Mouse (Mus musculus): ENCODE data around the gene Morn5. TPM values are rescaled to one million over a fixed set of nuclear protein-coding genes. Genes with fewer than 3 reads are reported as not detected.

Morn5 gene
- total and polyA plus RNA-seq, 3 experiments, result 0.81 to 1.3 TPM; not detected in 1

DNA sequence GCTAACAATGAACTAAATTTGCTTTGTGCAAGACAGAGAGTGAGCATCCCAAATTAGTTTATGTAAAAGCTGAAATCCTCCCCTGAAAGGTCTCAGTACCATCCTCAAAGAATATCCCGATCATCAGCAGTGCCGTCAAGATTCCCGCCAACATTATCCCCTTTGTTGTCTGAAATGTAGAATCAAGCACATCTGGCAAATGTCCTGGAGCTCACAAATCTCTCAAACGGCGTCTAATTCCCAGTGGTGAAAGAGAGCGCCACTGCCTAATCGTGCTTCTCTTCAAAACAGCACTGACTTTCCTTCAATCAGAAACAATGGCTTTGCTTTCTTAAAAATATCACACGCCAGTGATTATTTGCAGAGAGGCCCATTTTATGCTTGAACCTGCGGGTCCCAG, 17.9 kb downstream of the Morn5 start:
- H3K4me1 ChIP-seq (ENCODE audit: control insufficient read depth in 1 of 2, insufficient read depth in 2 of 2, low read length in 2 of 2), result no peaks in the 10 kb centered on the region
- no peaks in the 10 kb centered on the region for H3K9me3 ChIP-seq (replicated peaks; ENCODE audit: insufficient read depth, low read length)
- no peaks in the 10 kb centered on the region; a peak in 2 of 4 replicates for H3K27me3 ChIP-seq (ENCODE audit: control insufficient read depth in 1 of 2, insufficient read depth in 2 of 2, low read length in 2 of 2)
- no peak for TF ChIP-seq POLR2A (IDR thresholded peaks at IDR 0.05; ENCODE audit: control insufficient read depth in 1 of 2, insufficient read depth in 1 of 2, low read depth in 1 of 2, low read length in 2 of 2, poor library complexity in 1 of 2)
- TF ChIP-seq HCFC1 (IDR thresholded peaks at IDR 0.05; ENCODE audit: low read depth, low read length), result no peak
- no peak for TF ChIP-seq MAZ (IDR thresholded peaks at IDR 0.05; ENCODE audit: low read depth, low read length)
- TF ChIP-seq POLR2AphosphoS2 (IDR thresholded peaks at IDR 0.05; ENCODE audit: low read length), result no peak
- TF ChIP-seq RAD21 (IDR thresholded peaks at IDR 0.05; ENCODE audit: low read depth, low read length), result no peak
- no peak for TF ChIP-seq CHD1 (IDR thresholded peaks at IDR 0.05; ENCODE audit: low read depth, low read length)
- TF ChIP-seq USF2 (IDR thresholded peaks at IDR 0.05; ENCODE audit: borderline replicate concordance in 1 of 2, insufficient read depth in 1 of 2, low read depth in 1 of 2, low read length in 2 of 2), result no peak
- no peak for TF ChIP-seq GABPA (IDR thresholded peaks at IDR 0.05; ENCODE audit: low read depth, low read length)
- TF ChIP-seq CTCF (IDR thresholded peaks at IDR 0.05 in 2 of 3, conservative IDR thresholded peaks at IDR 0.05 in 1 of 3; ENCODE audit: control insufficient read depth in 1 of 3, insufficient read depth in 1 of 3, low read depth in 2 of 3, low read length in 3 of 3, poor library complexity in 1 of 3, severe bottlenecking in 1 of 3), result no peak
- TF ChIP-seq MEF2A (IDR thresholded peaks at IDR 0.05; ENCODE audit: extremely low read depth, insufficient replicate concordance, low read depth, low read length, poor library complexity, severe bottlenecking), result no peak
- TF ChIP-seq NELFE (IDR thresholded peaks at IDR 0.05; ENCODE audit: low read depth, low read length), result no peak
- no peak for TF ChIP-seq KAT2A (conservative IDR thresholded peaks at IDR 0.05; ENCODE audit: low read depth, low read length)
- no peak for TF ChIP-seq ETS1 (IDR thresholded peaks at IDR 0.05; ENCODE audit: low read depth, low read length)
- no peak for TF ChIP-seq ZNF384 (IDR thresholded peaks at IDR 0.05; ENCODE audit: low read depth, low read length)
- no peak for TF ChIP-seq ELF1 (IDR thresholded peaks at IDR 0.05; ENCODE audit: low read depth, low read length)
- no peak for TF ChIP-seq POLR2AphosphoS5 (IDR thresholded peaks at IDR 0.05; ENCODE audit: borderline replicate concordance, low read depth, low read length)
- TF ChIP-seq TAL1 (IDR thresholded peaks at IDR 0.05; ENCODE audit: low read length), result no peak
- TF ChIP-seq GATA1 (IDR thresholded peaks at IDR 0.05; ENCODE audit: low read depth, low read length), result no peak
- TF ChIP-seq EP300 (IDR thresholded peaks at IDR 0.05; ENCODE audit: low read depth in 1 of 2, low read length in 2 of 2), result no peak
- H3K36me3 ChIP-seq (ENCODE audit: control insufficient read depth in 1 of 2, insufficient read depth in 2 of 2, low read length in 2 of 2), result no peaks in the 10 kb centered on the region
- no peaks in the 10 kb centered on the region for H3K79me2 ChIP-seq (ENCODE audit: control insufficient read depth, insufficient read depth, low read length, poor library complexity)
- no peak overlapping the region for H3K4me3 ChIP-seq (ENCODE audit: control insufficient read depth in 1 of 2, insufficient read depth in 1 of 2, low read depth in 2 of 2, low read length in 2 of 2)
- H3K9ac ChIP-seq (ENCODE audit: control insufficient read depth, low read depth, low read length, poor library complexity, severe bottlenecking), result no peak overlapping the region
- DNase-seq (ENCODE audit: low read depth, low spot score), result no peak
- no peak overlapping the region for H3K27ac ChIP-seq (ENCODE audit: control insufficient read depth, low read depth, low read length)

DNA sequence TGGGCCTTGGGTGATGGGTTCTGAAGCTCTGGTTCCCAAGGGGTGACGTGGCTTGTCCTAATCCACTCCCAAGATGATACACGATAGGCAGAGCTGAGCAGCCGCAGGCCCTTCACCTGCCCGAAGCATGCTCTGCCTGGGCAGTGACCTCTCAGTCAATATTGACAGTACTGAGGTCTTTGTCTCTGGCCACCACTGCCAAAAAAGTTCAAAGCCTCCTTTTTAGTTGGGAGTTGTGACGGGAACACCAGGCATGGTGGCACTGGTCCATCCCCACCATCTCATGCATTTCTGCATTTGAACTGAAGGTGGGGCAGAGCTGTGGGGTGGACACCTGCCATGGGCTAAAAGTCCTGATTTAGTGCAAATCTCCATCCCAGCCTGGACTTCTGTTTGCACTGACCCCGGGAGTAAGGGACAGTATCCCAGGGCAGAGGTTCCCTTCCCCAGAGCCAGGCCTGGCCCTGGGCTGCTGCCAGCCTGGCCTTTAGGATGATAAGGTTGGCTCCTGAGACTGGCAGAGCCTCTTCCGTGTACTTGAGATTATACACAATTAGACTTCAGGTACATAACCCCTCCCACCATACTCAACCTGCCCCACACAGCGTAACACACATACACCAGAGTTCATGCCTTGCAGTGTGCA, 22.5 kb downstream of the Morn5 start:
- no peak overlapping the region for H3K4me3 ChIP-seq (ENCODE audit: control insufficient read depth in 1 of 2, insufficient read depth in 1 of 2, low read depth in 2 of 2, low read length in 2 of 2)
- H3K27me3 ChIP-seq (ENCODE audit: control insufficient read depth in 1 of 2, insufficient read depth in 2 of 2, low read length in 2 of 2), result no peaks in the 10 kb centered on the region
- H3K36me3 ChIP-seq (ENCODE audit: control insufficient read depth in 1 of 2, insufficient read depth in 2 of 2, low read length in 2 of 2), result no peaks in the 10 kb centered on the region
- H3K4me1 ChIP-seq (ENCODE audit: control insufficient read depth in 1 of 2, insufficient read depth in 2 of 2, low read length in 2 of 2), result no peaks in the 10 kb centered on the region
- no peaks in the 10 kb centered on the region for H3K9me3 ChIP-seq (replicated peaks; ENCODE audit: insufficient read depth, low read length)
- no peak for DNase-seq (ENCODE audit: low read depth, low spot score)
- no peak overlapping the region for H3K27ac ChIP-seq (ENCODE audit: control insufficient read depth, low read depth, low read length)
- no peaks in the 10 kb centered on the region for H3K79me2 ChIP-seq (ENCODE audit: control insufficient read depth, insufficient read depth, low read length, poor library complexity)
- TF ChIP-seq MAZ (IDR thresholded peaks at IDR 0.05; ENCODE audit: low read depth, low read length) (no peak), POLR2A (IDR thresholded peaks at IDR 0.05; ENCODE audit: control insufficient read depth in 1 of 2, insufficient read depth in 1 of 2, low read depth in 1 of 2, low read length in 2 of 2, poor library complexity in 1 of 2) (no peak), MYC (IDR thresholded peaks at IDR 0.05; ENCODE audit: low read depth, low read length) (no peak), TAL1 (IDR thresholded peaks at IDR 0.05; ENCODE audit: low read length) (no peak), ZNF384 (IDR thresholded peaks at IDR 0.05; ENCODE audit: low read depth, low read length) (no peak), ETS1 (IDR thresholded peaks at IDR 0.05; ENCODE audit: low read depth, low read length) (no peak), ELF1 (IDR thresholded peaks at IDR 0.05; ENCODE audit: low read depth, low read length) (no peak), USF1 (IDR thresholded peaks at IDR 0.05; ENCODE audit: low read depth, low read length) (no peak), TBP (IDR thresholded peaks at IDR 0.05; ENCODE audit: low read depth, low read length) (no peak), POLR2AphosphoS2 (IDR thresholded peaks at IDR 0.05; ENCODE audit: low read length) (no peak), KAT2A (conservative IDR thresholded peaks at IDR 0.05; ENCODE audit: low read depth, low read length) (no peak), HCFC1 (IDR thresholded peaks at IDR 0.05; ENCODE audit: low read depth, low read length) (no peak), RCOR1 (IDR thresholded peaks at IDR 0.05; ENCODE audit: low read depth, low read length) (no peak), USF2 (IDR thresholded peaks at IDR 0.05; ENCODE audit: borderline replicate concordance in 1 of 2, insufficient read depth in 1 of 2, low read depth in 1 of 2, low read length in 2 of 2) (no peak), CHD1 (IDR thresholded peaks at IDR 0.05; ENCODE audit: low read depth, low read length) (no peak), MAX (IDR thresholded peaks at IDR 0.05; ENCODE audit: low read length) (no peak), UBTF (IDR thresholded peaks at IDR 0.05; ENCODE audit: borderline replicate concordance, insufficient read depth, low read depth, low read length) (no peak), MAFK (IDR thresholded peaks at IDR 0.05; ENCODE audit: borderline replicate concordance, low read depth, low read length) (no peak)
- H3K9ac ChIP-seq (ENCODE audit: control insufficient read depth, low read depth, low read length, poor library complexity, severe bottlenecking), result no peak overlapping the region
